Mouse (Mus musculus) liver, embryonic 14.5 days (tissue): ENCODE measurements at regions not wholly inside any gene's neighbourhood (a gene's known extent, or its start where the extent isn't known, plus 50 kb on each side); places are given as distances from the start of the nearest gene placed in this dataset.

Experiments
- ATAC-seq: fragments of 200-750 bp; cut with Nextera tagmentation; 2 replicates; pipeline ENCODE4 v1.8.0; 2017; ENCODE audit warnings: moderate number of reproducible peaks, mild to moderate bottlenecking, moderate library complexity; ENCODE audit not compliant: insufficient read depth
- DNase-seq, 3 experiments: peaks; one replicate each; pipeline ENCODE4 v3.0.0-alpha.2; 2012 to 2013; ENCODE audit warnings: low read depth in 3 of 3, low spot score in 3 of 3
- H3K27ac ChIP-seq: fragments of 300-500 bp; sonication (generic); 2 replicates; pipeline ENCODE4 v1.5.1; 2014; ENCODE audit warnings: moderate library complexity, mild to moderate bottlenecking, control low read depth, inconsistent platforms
- H3K27me3 ChIP-seq: fragments of 300-500 bp; sonication (generic); 2 replicates; pipeline ENCODE4 v1.6.1; 2014; ENCODE audit warnings: mild to moderate bottlenecking, low read length, moderate library complexity; ENCODE audit not compliant: control insufficient read depth, insufficient read depth
- H3K36me3 ChIP-seq: fragments of 300-500 bp; sonication (generic); replicated peaks from 2 replicates; pipeline ENCODE4 v1.6.1; 2014; ENCODE audit warnings: low read depth; ENCODE audit not compliant: control insufficient read depth, insufficient read depth
- H3K4me1 ChIP-seq, 2 experiments: fragments of 200-500 bp in 1 of 2; fragments of 300-500 bp in 1 of 2; sonication (generic) in 1 of 2; replicated peaks; 2 replicates each; pipeline ENCODE4 v1.6.1; 2012 to 2014; ENCODE audit warnings: antibody characterized with exemption in 1 of 2, inconsistent platforms in 1 of 2, low read length in 1 of 2; ENCODE audit not compliant: control insufficient read depth in 2 of 2, insufficient read depth in 2 of 2
- H3K4me2 ChIP-seq: fragments of 300-500 bp; sonication (generic); 2 replicates; pipeline ENCODE4 v1.6.1; 2014; ENCODE audit warnings: low read depth, mild to moderate bottlenecking, control low read depth, moderate library complexity
- H3K4me3 ChIP-seq, 2 experiments: fragments of 200-500 bp in 1 of 2; fragments of 300-500 bp in 1 of 2; sonication (generic) in 1 of 2; 2 replicates each; pipeline ENCODE4 v1.5.1; 2012 to 2014; ENCODE audit warnings: low read depth in 2 of 2, low read length in 2 of 2, mild to moderate bottlenecking in 2 of 2, control low read depth in 1 of 2, inconsistent platforms in 1 of 2, moderate library complexity in 1 of 2; ENCODE audit not compliant: insufficient read depth in 1 of 2
- H3K9ac ChIP-seq: fragments of 300-500 bp; sonication (generic); replicated peaks from 2 replicates; pipeline ENCODE4 v1.6.1; 2014; ENCODE audit warnings: mild to moderate bottlenecking, control low read depth, moderate library complexity
- H3K9me3 ChIP-seq: fragments of 300-500 bp; sonication (generic); 2 replicates; pipeline ENCODE4 v1.6.1; 2016; ENCODE audit warnings: low read length, mixed read lengths; ENCODE audit not compliant: control insufficient read depth
- CTCF ChIP-seq: IDR thresholded peaks from 2 replicates; pipeline ENCODE4 v1.5.1; 2016; ENCODE audit warnings: antibody characterized with exemption, low read depth, control low read depth
- EP300 ChIP-seq: IDR thresholded peaks from 2 replicates; pipeline ENCODE4 v1.6.1; 2016; ENCODE audit warnings: antibody characterized with exemption, low read depth
- WGBS: fragments of 180-500 bp; shearing (Covaris S2); extraction: QIAGEN DNeasy Blood & Tissue Kit; methylation state at CpG from one replicate; pipeline ENCODE4 v1.1.7; 2014; ENCODE audit not compliant: insufficient replicate concordance; 5-methylcytosine and 5-hydroxymethylcytosine counted together

- TF ChIP-seq EP300 (no peak), CTCF (no peak)
- H3K4me1 ChIP-seq: no peaks in the 10 kb centered on the region
- no peaks in the 10 kb centered on the region for H3K27me3 ChIP-seq
- DNase-seq (no peak), ATAC-seq (no peak)
- H3K36me3 ChIP-seq: no peaks in the 10 kb centered on the region
- no peak overlapping the region for H3K9ac ChIP-seq
- H3K4me3 ChIP-seq: no peak overlapping the region
- H3K9me3 ChIP-seq: no peaks in the 10 kb centered on the region
- H3K4me2 ChIP-seq: no peak overlapping the region
- no peak overlapping the region for H3K27ac ChIP-seq
Measured at GRCm38 (mm10) chr7:73147251-73147650, 228.1 kb upstream of the Rgma start.

- Histone ChIP-seq H3K4me1 (no peaks in the 10 kb centered on the region), H3K9ac (no peak overlapping the region), H3K27me3 (no peaks in the 10 kb centered on the region), H3K27ac (no peak overlapping the region), H3K4me3 (no peak overlapping the region), H3K9me3 (no peaks in the 10 kb centered on the region), H3K4me2 (no peak overlapping the region), H3K36me3 (no peaks in the 10 kb centered on the region)
- TF ChIP-seq EP300: no peak
- no peak for TF ChIP-seq CTCF
- ATAC-seq: no peak
- 56% methylated on average over 7 of the region's 7 CpGs for WGBS
- DNase-seq: no peak
Measured at GRCm38 (mm10) chr7:73150436-73150835, 224.9 kb upstream of the Rgma start.

- no peak for ATAC-seq
- Histone ChIP-seq H3K9ac (no peak overlapping the region), H3K4me1 (no peaks in the 10 kb centered on the region), H3K9me3 (no peaks in the 10 kb centered on the region), H3K36me3 (no peaks in the 10 kb centered on the region), H3K27ac (no peak overlapping the region), H3K4me3 (no peak overlapping the region), H3K27me3 (no peaks in the 10 kb centered on the region), H3K4me2 (no peak overlapping the region)
- TF ChIP-seq EP300 (no peak), CTCF (no peak)
- WGBS: 53% methylated on average over 14 of the region's 15 CpGs
- no peak for DNase-seq
Measured at GRCm38 (mm10) chr7:73151586-73152467, 223.5 kb upstream of the Rgma start.

GRCm38 (mm10) chr7:73153668-73154067 lies 221.6 kb upstream of the Rgma start:
- no peak for DNase-seq
- Histone ChIP-seq H3K4me3 (no peak overlapping the region), H3K4me2 (no peak overlapping the region), H3K27ac (no peak overlapping the region), H3K9me3 (no peaks in the 10 kb centered on the region), H3K9ac (no peak overlapping the region), H3K4me1 (no peaks in the 10 kb centered on the region), H3K27me3 (no peaks in the 10 kb centered on the region), H3K36me3 (no peaks in the 10 kb centered on the region)
- no peak for ATAC-seq
- 48% methylated on average over 1 of the region's 1 CpGs for WGBS
- no peak for TF ChIP-seq EP300

GRCm38 (mm10) chr7:73158833-73159232 lies 216.5 kb upstream of the Rgma start:
- Histone ChIP-seq H3K4me1 (no peaks in the 10 kb centered on the region), H3K9me3 (no peaks in the 10 kb centered on the region), H3K36me3 (no peaks in the 10 kb centered on the region), H3K9ac (no peak overlapping the region), H3K27me3 (no peaks in the 10 kb centered on the region), H3K27ac (no peak overlapping the region), H3K4me3 (no peak overlapping the region), H3K4me2 (no peak overlapping the region)
- 75% methylated on average over 5 of the region's 5 CpGs for WGBS
- TF ChIP-seq CTCF: no peak
- DNase-seq: no peak
- ATAC-seq: no peak
